Mouse (Mus musculus) layer of hippocampus, adult 8-10 months (tissue): ENCODE results near the gene Kctd2. TPM values are rescaled to one million over a fixed set of nuclear protein-coding genes. Genes with fewer than 3 reads are reported as not detected.
"Not testable (repeated sequence)": the region's sequence is repeated elsewhere in the genome, so short reads cannot be mapped to it uniquely, and the experiment has no call there.

Experiments used
- DNase-seq, 2 experiments: peaks; one replicate each; pipeline ENCODE4 v3.0.0; 2022; ENCODE audit warnings: low spot score in 2 of 2
- microRNA-seq, 2 experiments: library from miRNA; unstranded; fragments of <30 nt; microRNA quantifications; one replicate each; pipeline ENCODE4 v1.2.0; 2022
- total RNA-seq, 4 experiments: library from RNA; stranded (reverse); gene quantifications; 2 replicates each; pipeline ENCODE4 v1.2.4; 2022

Kctd2 gene
- total RNA-seq, 4 experiments from 2014 or later, result 67.4 to 74.9 (median 71.2) TPM

DNA sequence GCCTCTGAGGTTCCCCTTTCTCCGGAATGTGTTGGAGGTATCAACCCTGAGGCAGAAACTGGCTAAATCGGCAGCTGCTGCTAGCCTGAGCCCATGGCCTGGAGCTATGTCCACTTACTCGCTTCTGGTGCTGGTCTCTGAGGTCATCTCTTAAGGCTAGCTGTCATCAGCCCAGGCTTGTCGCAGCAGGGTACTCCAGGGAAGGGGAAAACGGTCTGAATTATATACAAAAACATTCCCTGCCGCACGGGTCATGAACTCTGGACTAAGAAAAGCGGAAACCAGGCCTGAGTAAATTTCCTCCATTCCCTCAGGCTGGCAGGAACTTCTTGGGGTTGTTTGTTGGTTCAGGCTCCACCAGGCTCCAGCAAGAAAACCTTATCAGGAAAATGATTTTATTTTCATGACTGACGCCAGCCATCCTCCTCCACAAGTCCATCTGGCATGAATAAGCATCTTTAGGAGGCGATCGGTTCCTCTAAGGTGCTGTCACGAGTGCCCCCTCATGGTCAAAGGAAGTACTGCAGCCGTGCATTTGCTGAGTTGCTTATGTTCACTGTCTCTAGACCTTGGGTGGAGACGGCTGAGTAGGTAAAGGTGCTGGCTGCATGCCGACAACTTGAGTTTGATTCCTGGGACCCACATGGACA, 53.8 kb downstream of the Kctd2 start:
- peak; percentile 95 to 99 for DNase-seq

GRCm38 (mm10) chr11:115475025-115475757, 55.3 kb downstream of the Kctd2 start, which contains the start of gene Armc7:
Armc7 (plus strand) TSS chr11:115475667.
- DNase-seq, result peak; percentile 92

DNA sequence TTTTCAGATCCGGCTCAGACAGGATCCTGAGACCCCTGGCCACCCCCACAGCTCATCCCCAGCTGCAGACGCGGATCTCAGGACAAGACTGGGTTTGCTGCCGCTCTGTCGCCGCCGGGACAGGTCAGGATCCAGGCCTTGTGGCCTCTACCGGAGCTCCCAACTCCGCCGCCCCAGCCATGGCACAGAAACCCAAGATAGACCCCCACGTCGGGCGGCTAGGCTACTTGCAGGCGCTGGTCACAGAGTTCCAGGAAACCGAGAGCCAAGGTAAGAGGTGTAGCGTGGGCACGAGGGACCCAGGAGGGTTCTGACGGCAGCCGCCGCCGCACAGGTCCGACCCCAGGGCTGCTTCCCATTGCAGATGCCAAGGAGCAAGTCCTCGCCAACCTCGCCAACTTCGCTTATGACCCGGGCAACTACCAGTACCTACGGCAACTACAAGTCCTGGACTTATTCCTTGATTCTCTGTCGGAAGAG, 55.9 kb downstream of the Kctd2 start:
- DNase-seq, result no peak

DNA sequence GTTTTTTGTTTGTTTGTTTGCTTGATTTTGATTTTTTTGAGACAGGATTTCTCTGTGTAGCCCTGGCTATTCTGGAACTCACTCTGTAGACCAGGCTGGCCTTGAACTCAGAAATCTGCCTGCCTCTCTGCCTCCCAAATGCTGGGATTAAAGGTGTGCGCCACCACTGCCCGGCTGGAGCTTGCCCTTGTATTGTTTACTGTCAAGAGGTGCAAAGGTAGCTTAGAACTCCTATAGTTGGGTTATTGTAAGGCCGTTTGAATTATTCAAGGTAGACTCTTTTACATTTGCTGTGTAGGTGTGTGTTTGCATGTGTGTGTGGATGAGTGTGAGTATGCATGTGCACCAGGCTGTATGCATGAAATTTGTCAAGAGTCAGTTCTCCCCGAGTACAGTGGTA, 56.7 kb downstream of the Kctd2 start:
- not testable (repeated sequence) for DNase-seq

DNA sequence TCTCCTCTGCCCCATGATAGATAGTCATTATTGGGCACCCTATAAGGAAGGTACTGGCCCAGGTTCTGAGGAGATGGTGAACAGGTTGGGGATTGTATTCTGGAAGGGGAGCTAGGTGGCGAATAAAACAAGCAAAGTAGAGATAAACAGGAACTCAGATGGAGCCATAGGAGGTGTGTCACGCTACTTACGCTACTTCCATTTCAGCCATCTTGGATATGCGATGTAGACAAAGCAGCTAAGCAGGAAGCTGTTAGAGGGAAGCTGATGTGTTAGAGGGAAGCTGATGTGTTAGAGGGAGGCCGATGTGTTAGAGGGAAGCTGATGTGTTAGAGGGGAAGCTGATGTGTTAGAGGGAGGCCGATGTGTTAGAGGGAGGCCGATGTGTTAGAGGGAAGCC, 57.5 kb downstream of the Kctd2 start:
- DNase-seq, result not testable (repeated sequence)

- DNase-seq, result no peak
These were observed 58.5 kb downstream of the Kctd2 start for GRCm38 (mm10) chr11:115478296-115478938.

Small RNAs within 50 kb of the gene (microRNA-seq; reads per million reads assigned to microRNA genes)
- gene Mir3968, result 0 reads per million in 2 experiments

Other genes starting within 250 kb of the Kctd2 start
- gene Tmem104, start 232.6 kb upstream of the Kctd2 start, total RNA-seq, result 10 to 100 TPM; 12.5 to 19.8 (median 16.1) TPM
- 10 to 100 TPM; 20.4 to 25.2 (median 22.5) TPM for gene Nat9, start 232.3 kb upstream of the Kctd2 start, total RNA-seq
- gene Grin2c, start 152.9 kb upstream of the Kctd2 start, total RNA-seq, result 10 to 100 TPM; 42.3 to 48.8 (median 44.6) TPM
- gene Fdxr, start 143.1 kb upstream of the Kctd2 start, total RNA-seq, result 10 to 100 TPM; 22.8 to 25.5 (median 24.6) TPM
- 10 to 100 TPM; 16.7 to 18.5 (median 17.1) TPM for gene Fads6, start 122.5 kb upstream of the Kctd2 start, total RNA-seq
- gene Otop2, start 113.0 kb upstream of the Kctd2 start, total RNA-seq, result under 1 TPM; 0.30 to 0.55 (median 0.40) TPM
- under 1 TPM; 0.36 to 0.95 (median 0.59) TPM for gene Ush1g, start 98.1 kb upstream of the Kctd2 start, total RNA-seq
- gene Otop3, start 85.4 kb upstream of the Kctd2 start, total RNA-seq, result under 1 TPM in 2 of 4 experiments, not detected in 2; 0.14 to 0.27 TPM
- gene Hid1, start 52.4 kb upstream of the Kctd2 start, total RNA-seq, result 100 to 1,000 TPM; 104 to 119 (median 117) TPM
- gene Cdr2l, start 38.2 kb upstream of the Kctd2 start, total RNA-seq, result 10 to 100 TPM; 25.7 to 29.6 (median 25.9) TPM
- 100 to 1,000 TPM; 100 to 115 (median 105) TPM for gene Mrpl58, start 16.4 kb upstream of the Kctd2 start, total RNA-seq
- gene Atp5h, start 166 bp upstream of the Kctd2 start, total RNA-seq, result 100 to 1,000 TPM; 450 to 501 (median 483) TPM
- gene Trim80, start 20.4 kb downstream of the Kctd2 start, total RNA-seq, result not detected
- under 1 TPM in 1 of 4 experiments, not detected in 3; 0.21 TPM for gene Slc16a5, start 42.3 kb downstream of the Kctd2 start, total RNA-seq
- 10 to 100 TPM in 3 of 4 experiments, 1 to 10 TPM in 1; 10.0 to 16.7 (median 13.0) TPM for gene Armc7, start 55.5 kb downstream of the Kctd2 start, total RNA-seq
- gene Nt5c, start 71.7 kb downstream of the Kctd2 start, total RNA-seq, result 10 to 100 TPM; 58.8 to 68.5 (median 66.3) TPM
- gene Jpt1, start 94.3 kb downstream of the Kctd2 start, total RNA-seq, result 100 to 1,000 TPM; 109 to 139 (median 124) TPM
- gene Sumo2, start 116.1 kb downstream of the Kctd2 start, total RNA-seq, result 100 to 1,000 TPM; 285 to 340 (median 310) TPM
- 10 to 100 TPM; 47.0 to 64.9 (median 53.1) TPM for gene Nup85, start 144.3 kb downstream of the Kctd2 start, total RNA-seq
- 10 to 100 TPM; 49.1 to 55.3 (median 52.6) TPM for gene Mrps7, start 183.8 kb downstream of the Kctd2 start, total RNA-seq
- gene Gga3, start 183.9 kb downstream of the Kctd2 start, total RNA-seq, result 100 to 1,000 TPM in 2 of 4 experiments, 10 to 100 TPM in 2; 91.9 to 121 (median 102) TPM
- gene Mif4gd, start 192.8 kb downstream of the Kctd2 start, total RNA-seq, result 10 to 100 TPM; 16.5 to 22.5 (median 17.9) TPM
- 10 to 100 TPM; 55.6 to 81.3 (median 64.7) TPM for gene Slc25a19, start 208.2 kb downstream of the Kctd2 start, total RNA-seq